Mouse (Mus musculus) heart, embryonic 15.5 days (tissue): Measurements from ENCODE around the gene 9130230L23Rik. TPM values are rescaled to one million over a fixed set of nuclear protein-coding genes. Genes with fewer than 3 reads are reported as not detected.
A peak's percentile ranks its signal among the peaks of the same experiment; 100 is the strongest.

Experiments used
- ATAC-seq: fragments of 200-750 bp; cut with Nextera tagmentation; replicated peaks from 2 replicates; pipeline ENCODE4 v1.8.0; 2017; ENCODE audit warnings: low read depth, moderate TSS enrichment; ENCODE audit not compliant: insufficient number of reproducible peaks, insufficient read depth, low FRiP score
- H3K27ac ChIP-seq: fragments of 300-500 bp; sonication (generic); 2 replicates; pipeline ENCODE4 v1.5.1; 2015; ENCODE audit warnings: mild to moderate bottlenecking, inconsistent platforms
- H3K27me3 ChIP-seq: fragments of 300-500 bp; sonication (generic); 2 replicates; pipeline ENCODE4 v1.6.1; 2015; ENCODE audit warnings: inconsistent platforms
- H3K36me3 ChIP-seq: fragments of 300-500 bp; sonication (generic); 2 replicates; pipeline ENCODE4 v1.6.1; 2015; ENCODE audit warnings: mild to moderate bottlenecking, inconsistent platforms
- H3K4me1 ChIP-seq: fragments of 300-500 bp; sonication (generic); replicated peaks from 2 replicates; pipeline ENCODE4 v1.6.1; 2015; ENCODE audit warnings: inconsistent platforms
- H3K4me2 ChIP-seq: fragments of 300-500 bp; sonication (generic); 2 replicates; pipeline ENCODE4 v1.6.1; 2015; ENCODE audit warnings: inconsistent platforms, mild to moderate bottlenecking, moderate library complexity
- H3K4me3 ChIP-seq: fragments of 300-500 bp; sonication (generic); 2 replicates; pipeline ENCODE4 v1.5.1; 2015; ENCODE audit warnings: mild to moderate bottlenecking, inconsistent platforms
- H3K9ac ChIP-seq: fragments of 300-500 bp; sonication (generic); 2 replicates; pipeline ENCODE4 v1.6.1; 2015; ENCODE audit warnings: mild to moderate bottlenecking, inconsistent platforms
- H3K9me3 ChIP-seq: fragments of 300-500 bp; sonication (generic); replicated peaks from 2 replicates; pipeline ENCODE4 v1.6.1; 2016; ENCODE audit warnings: inconsistent platforms
- WGBS: fragments of 180-500 bp; shearing (Covaris S2); methylation state at CpG from one replicate; pipeline ENCODE4 v1.1.7; 2015; ENCODE audit warnings: mixed read lengths; 5-methylcytosine and 5-hydroxymethylcytosine counted together
- polyA plus RNA-seq: library from polyadenylated mRNA; unstranded; fragments of >200 nt; fragmentation: Nextera tagmentation; extraction: Ambion mirVana; gene quantifications from 2 replicates; pipeline ENCODE4 v1.2.1, GENCODE M21; 2015

Gene 9130230L23Rik
- polyA plus RNA-seq, 1 experiment from 2014 or later, result 0.13 TPM

DNA sequence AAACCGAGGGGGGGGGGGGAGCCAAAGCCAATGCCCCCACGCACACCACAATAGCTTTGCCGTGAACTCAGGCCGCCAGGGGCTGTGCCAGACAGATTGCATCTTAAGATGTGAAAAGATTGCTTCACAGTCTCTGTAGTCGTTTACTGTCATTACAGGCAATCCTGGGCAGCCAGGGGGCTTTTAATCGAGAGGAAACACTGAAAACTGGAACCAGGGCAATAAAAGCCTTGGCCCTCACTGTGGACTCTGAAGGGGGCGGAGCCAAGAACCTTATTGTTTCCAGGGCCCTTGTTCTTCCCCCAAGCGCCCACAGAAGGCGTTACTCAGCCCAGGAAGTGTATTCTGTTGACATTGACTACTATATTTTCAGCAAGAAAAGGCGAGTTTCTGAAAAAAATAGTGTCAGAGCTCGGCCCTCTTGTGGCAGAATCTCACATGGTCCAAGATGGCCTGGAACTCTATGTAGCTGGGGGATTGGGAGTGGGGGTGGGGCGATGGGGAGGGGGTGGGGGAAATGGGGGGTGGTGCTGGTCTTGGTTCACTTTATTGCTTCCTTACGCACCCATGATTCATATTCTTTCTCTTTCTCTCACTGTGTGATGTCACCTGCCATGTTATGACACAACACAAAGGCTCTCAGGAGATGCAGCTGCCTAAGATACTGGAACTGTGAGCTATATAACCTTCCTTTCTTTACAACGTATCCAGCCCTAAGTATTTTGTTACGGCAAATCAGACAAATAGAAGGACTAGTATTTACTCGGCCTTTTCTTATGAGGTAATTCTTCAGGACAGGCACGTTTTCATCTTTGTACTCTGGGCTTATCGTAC is 53.2 kb downstream of the 9130230L23Rik start:
- Histone ChIP-seq H3K36me3 (no peaks in the 10 kb centered on the region), H3K27ac (no peak overlapping the region), H3K4me3 (no peak overlapping the region), H3K27me3 (no peaks in the 10 kb centered on the region), H3K9ac (no peak overlapping the region), H3K4me1 (peaks cover 10% of the 10 kb centered on the region), H3K4me2 (no peak overlapping the region), H3K9me3 (no peaks in the 10 kb centered on the region)
- 74% methylated on average over 18 of the region's 18 CpGs for WGBS
- ATAC-seq, result no peak; the same call in 1 of the 2 replicates

DNA sequence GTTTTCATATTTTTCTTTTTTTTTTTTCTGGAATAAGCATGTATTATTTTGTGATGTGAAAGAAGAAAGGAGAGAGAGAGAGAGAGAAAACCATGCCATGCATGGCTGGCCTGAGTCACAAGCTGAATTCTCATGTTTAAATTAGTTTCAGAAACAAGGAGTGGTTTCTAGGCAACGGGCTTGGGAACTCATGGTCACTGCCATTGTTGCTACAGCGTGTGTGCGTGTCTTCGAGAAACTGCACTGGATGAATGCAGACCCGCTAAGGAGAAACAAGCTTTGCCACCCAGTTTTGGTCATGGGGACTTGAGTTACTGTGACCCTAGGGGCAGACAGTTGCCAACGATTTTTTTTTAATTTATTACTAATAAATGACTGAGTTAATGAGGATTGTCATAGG is 53.8 kb downstream of the 9130230L23Rik start:
- Histone ChIP-seq H3K9me3 (no peaks in the 10 kb centered on the region), H3K27ac (no peak overlapping the region), H3K9ac (no peak overlapping the region), H3K4me2 (no peak overlapping the region), H3K36me3 (no peaks in the 10 kb centered on the region), H3K27me3 (no peaks in the 10 kb centered on the region), H3K4me1 (peaks cover 6% of the 10 kb centered on the region), H3K4me3 (no peak overlapping the region)
- ATAC-seq, result no peak
- WGBS, result 65% methylated on average over 6 of the region's 6 CpGs

DNA sequence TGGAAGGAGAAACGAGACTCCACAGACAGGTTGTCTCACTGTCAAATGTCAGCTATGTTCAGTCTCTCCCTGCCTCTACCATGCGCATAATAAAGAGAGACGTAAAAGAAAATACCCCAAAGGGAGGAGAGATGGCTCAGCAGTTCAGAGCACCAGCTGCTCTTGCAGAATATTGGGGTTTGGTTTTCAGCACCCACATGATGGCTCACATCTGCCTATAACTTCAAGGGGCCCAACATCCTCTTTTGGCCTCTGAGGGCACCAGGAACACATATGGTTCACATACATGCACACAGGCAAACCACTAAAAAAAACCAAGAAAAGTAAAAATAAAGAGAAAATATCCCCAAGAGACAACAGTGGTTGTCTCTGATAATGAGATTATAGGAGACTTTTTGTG is 54.3 kb downstream of the 9130230L23Rik start:
- H3K4me2 ChIP-seq, result no peak overlapping the region
- no peak overlapping the region for H3K27ac ChIP-seq
- no peak overlapping the region for H3K4me3 ChIP-seq
- no peaks in the 10 kb centered on the region for H3K9me3 ChIP-seq
- no peak for ATAC-seq
- H3K36me3 ChIP-seq, result no peaks in the 10 kb centered on the region
- H3K9ac ChIP-seq, result no peak overlapping the region
- H3K4me1 ChIP-seq, result peaks cover 2% of the 10 kb centered on the region
- no peaks in the 10 kb centered on the region for H3K27me3 ChIP-seq
- 71% methylated on average over 3 of the region's 3 CpGs for WGBS

DNA sequence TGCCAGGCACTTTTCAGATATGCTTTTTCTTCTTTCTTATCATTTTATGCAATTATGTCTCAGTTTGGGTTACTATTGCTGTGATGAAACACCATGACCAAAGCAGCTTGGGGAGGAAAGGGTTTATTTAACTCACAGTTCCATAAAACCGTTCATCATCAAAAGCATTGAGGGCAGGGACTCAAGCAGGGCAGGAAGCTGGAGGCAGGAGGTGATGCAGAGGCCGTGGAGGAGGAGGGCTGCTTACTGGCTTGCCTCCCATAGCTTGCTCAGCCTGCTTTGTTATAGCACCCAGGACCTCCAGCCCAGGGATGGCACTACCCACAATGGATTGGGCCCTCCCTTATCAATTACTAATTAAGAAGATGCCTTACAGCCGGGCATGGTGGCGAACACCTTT is 62.9 kb downstream of the 9130230L23Rik start:
- H3K27ac ChIP-seq, result no peak overlapping the region

DNA sequence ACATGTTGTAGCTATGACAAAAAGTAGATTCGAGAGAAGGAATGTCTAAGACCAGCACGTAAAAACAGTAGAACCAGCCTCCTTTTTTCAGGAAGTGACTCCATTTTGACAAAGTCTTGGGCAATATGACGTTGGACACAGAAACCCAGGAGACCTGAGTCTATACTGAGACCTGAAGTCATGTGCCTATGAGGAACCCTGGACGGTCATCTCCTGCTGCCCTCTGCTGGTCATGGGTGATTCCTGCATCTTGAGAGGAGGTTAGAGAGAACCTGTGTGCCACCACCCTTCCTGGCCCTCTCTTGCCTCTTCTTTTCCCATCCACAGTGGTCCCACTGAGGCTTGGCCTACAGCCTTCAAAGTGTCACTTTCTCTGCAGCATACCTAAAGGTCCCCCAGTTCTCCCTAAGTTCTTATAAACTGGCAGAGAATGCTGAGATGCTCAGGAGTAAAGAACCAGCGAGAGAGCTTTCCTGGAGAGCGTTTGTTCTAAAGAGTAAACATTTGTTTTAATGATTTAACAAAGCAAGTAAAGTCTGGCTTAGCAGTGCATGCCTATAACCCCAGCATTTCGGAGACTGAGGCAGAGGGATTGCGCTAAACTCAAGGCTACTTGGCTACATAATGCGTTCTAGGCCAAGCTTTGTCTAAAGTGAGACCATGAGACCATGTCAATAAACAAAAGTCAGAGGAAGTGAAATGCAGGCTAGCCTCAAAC is 65.9 kb downstream of the 9130230L23Rik start:
- H3K9me3 ChIP-seq, result no peaks in the 10 kb centered on the region
- H3K27ac ChIP-seq, result no peak overlapping the region
- H3K4me1 ChIP-seq, result peaks cover 8% of the 10 kb centered on the region; the same call in 1 of the 2 replicates
- no peaks in the 10 kb centered on the region for H3K36me3 ChIP-seq
- H3K27me3 ChIP-seq, result no peaks in the 10 kb centered on the region
- ATAC-seq, result peak; percentile 76; the same call in 1 of the 2 replicates
- no peak overlapping the region for H3K4me2 ChIP-seq
- H3K9ac ChIP-seq, result no peak overlapping the region
- 54% methylated on average over 9 of the region's 9 CpGs for WGBS
- no peak overlapping the region for H3K4me3 ChIP-seq

More for the DNA sequence above, 62.9 kb downstream of the 9130230L23Rik start:
- Histone ChIP-seq H3K27me3 (no peaks in the 10 kb centered on the region), H3K4me2 (no peak overlapping the region), H3K9ac (no peak overlapping the region), H3K36me3 (no peaks in the 10 kb centered on the region), H3K9me3 (no peaks in the 10 kb centered on the region), H3K4me1 (peaks cover 8% of the 10 kb centered on the region; the same call in 1 of the 2 replicates), H3K4me3 (no peak overlapping the region)
- no peak for ATAC-seq
- WGBS, result 59% methylated on average over 4 of the region's 4 CpGs

DNA sequence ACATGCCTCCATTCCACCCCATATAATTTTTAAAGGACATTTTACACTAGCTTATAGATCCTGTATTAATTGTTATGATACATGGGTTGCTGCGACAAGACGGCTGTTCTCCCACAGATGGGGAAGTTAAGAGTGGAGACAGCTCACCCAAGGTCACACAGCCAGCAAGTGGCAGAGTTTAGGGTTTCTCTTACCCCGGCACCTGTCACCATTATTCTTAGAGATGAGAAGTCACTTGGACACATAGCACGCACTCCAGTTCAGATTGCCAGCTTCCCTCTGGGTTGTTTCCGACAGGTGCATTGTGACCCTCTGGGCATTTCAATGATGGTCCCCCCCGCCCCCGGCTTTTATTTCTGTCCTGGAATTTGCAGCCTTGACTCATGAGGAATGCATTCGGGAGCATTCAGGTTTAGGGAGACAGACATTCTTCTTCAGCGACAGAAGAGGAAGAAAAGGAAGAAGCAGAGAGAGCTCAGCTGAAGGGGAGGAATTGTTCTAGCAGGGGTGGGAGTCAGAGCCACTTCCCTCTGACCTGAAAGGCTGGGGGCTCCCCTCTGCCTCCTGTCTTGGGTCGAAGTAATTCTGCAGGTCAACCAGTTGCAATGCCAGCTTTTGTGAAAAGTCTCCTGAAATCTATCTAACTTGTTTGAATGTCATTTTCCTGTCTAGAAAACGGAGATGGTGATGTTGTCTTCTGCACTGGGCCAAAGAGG is 66.9 kb downstream of the 9130230L23Rik start:
- no peaks in the 10 kb centered on the region for H3K36me3 ChIP-seq
- H3K4me1 ChIP-seq, result peaks cover 8% of the 10 kb centered on the region; the same call in 1 of the 2 replicates
- peak overlapping the region; percentile 36 for H3K4me2 ChIP-seq
- H3K9me3 ChIP-seq, result no peaks in the 10 kb centered on the region
- no peaks in the 10 kb centered on the region for H3K27me3 ChIP-seq
- 43% methylated on average over 11 of the region's 11 CpGs for WGBS
- H3K9ac ChIP-seq, result no peak overlapping the region
- no peak for ATAC-seq
- peak overlapping the region; percentile 36; the same call in 1 of the 2 replicates for H3K27ac ChIP-seq
- H3K4me3 ChIP-seq, result no peak overlapping the region

DNA sequence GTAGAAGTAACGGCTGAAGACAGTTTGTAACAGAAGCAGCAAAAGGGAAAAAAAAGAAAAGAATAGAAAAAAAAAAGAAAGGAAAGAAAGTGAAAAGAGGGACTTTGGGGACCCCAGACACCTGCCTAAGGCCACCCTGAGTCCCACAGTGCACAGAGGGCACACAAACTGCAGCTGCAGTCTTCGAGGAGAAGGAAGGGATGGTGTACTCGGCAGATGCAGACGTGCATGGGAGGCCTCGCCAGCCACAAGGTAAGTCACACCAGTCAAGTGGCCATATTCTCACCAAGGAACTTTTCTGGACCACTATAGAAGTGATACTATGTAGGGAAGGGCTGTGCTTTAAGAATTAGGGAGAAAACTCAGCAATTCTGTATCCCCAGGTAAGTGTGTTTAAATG is 69.3 kb downstream of the 9130230L23Rik start, which contains the start of gene Chrna9:
Gene Chrna9 (plus strand): TSS at position 139 of the 400 bp plus-strand sequence.
- Histone ChIP-seq H3K36me3 (no peaks in the 10 kb centered on the region), H3K27ac (no peak within 1 kb of the TSS), H3K4me1 (peaks cover 8% of the 10 kb centered on the region; the same call in 1 of the 2 replicates), H3K9ac (no peak within 1 kb of the TSS), H3K27me3 (no peaks in the 10 kb centered on the region), H3K9me3 (no peaks in the 10 kb centered on the region), H3K4me3 (no peak within 1 kb of the TSS), H3K4me2 (no peak within 1 kb of the TSS)
- ATAC-seq, result no peak
- 81% methylated on average over 5 of the region's 5 CpGs for WGBS

DNA sequence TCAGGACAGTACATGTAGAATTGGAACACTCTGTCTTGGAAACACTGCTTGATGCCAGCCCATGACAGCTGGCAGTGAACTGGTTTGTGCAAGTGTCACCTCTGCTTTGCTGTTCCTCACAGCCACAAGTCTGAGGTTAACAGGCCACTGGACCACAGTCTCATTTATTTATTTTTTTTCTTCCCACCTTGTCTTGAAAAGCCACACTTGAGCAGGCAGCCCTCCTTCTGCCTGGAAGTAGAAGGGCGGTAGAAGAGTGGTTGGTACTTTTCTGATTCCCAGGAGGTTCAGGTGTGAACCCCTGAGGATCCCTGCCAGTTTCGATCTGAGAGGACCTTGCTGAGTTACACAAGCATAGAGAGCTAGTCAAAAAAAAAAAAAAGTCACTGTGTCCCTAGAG is 70.3 kb downstream of the 9130230L23Rik start:
- Histone ChIP-seq H3K4me3 (no peak overlapping the region), H3K9ac (no peak overlapping the region), H3K27ac (no peak overlapping the region), H3K9me3 (no peaks in the 10 kb centered on the region), H3K4me2 (no peak overlapping the region), H3K36me3 (no peaks in the 10 kb centered on the region), H3K27me3 (no peaks in the 10 kb centered on the region), H3K4me1 (peaks cover 8% of the 10 kb centered on the region; the same call in 1 of the 2 replicates)
- ATAC-seq, result no peak
- WGBS, result 72% methylated on average over 2 of the region's 2 CpGs

DNA sequence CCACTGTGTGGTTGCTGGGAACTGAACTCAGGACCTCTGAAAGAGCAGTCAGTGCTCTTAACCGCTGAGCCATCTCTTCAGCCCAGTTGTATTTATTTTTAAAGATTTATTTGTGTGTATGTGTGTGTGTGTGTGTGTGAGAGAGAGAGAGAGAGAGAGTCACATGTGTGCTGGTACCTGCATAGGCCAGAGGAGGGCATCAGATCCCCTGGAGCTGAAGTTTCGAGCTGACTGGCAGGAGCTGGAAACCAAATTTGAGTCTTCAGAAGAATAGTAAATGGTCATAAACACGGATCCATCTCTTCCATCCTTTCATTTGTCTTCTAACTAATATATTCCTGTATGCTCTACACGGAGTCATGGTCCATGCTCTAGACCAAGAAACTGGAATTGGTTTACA is 70.8 kb downstream of the 9130230L23Rik start:
- no peak overlapping the region for H3K4me2 ChIP-seq
- 87% methylated on average over 4 of the region's 4 CpGs for WGBS
- H3K9ac ChIP-seq, result no peak overlapping the region
- H3K27ac ChIP-seq, result no peak overlapping the region
- H3K4me1 ChIP-seq, result peaks cover 8% of the 10 kb centered on the region; the same call in 1 of the 2 replicates
- H3K27me3 ChIP-seq, result no peaks in the 10 kb centered on the region
- no peak overlapping the region for H3K4me3 ChIP-seq
- no peaks in the 10 kb centered on the region for H3K36me3 ChIP-seq
- ATAC-seq, result no peak
- no peaks in the 10 kb centered on the region for H3K9me3 ChIP-seq

DNA sequence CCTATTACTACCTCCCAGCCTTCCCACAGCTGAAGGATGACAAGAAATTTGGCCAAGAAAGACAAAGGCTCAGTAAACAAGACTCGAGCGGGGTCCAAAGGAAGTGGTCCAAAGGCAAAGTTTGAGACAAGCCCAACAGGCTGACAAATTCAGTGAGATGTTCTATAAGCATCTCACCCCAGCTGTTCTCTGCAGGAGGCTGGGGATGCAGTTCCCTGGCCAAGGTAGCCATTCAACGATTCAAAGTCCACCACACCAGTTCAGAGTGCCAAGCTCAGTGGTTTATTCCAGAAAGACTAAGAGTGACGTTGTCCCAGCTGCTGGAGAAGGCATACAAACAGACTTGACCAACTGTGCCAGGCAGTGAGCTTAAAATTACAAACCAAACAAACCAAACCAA is 73.9 kb downstream of the 9130230L23Rik start:
- Histone ChIP-seq H3K27me3 (no peaks in the 10 kb centered on the region), H3K4me3 (no peak overlapping the region), H3K36me3 (no peaks in the 10 kb centered on the region), H3K9ac (no peak overlapping the region), H3K27ac (no peak overlapping the region), H3K4me1 (no peaks in the 10 kb centered on the region), H3K9me3 (no peaks in the 10 kb centered on the region), H3K4me2 (no peak overlapping the region)
- 77% methylated on average over 4 of the region's 4 CpGs for WGBS
- ATAC-seq, result no peak
